Mouse (Mus musculus): Measurements from ENCODE around the gene Pex16.
A peak's percentile ranks its signal among the peaks of the same experiment; 100 is the strongest.

Pex16 gene

GRCm38 (mm10) chr2:92374514-92374913 is at the start of gene Pex16, which contains the start of gene Large2:
Pex16 (plus strand) TSS chr2:92374676.
Large2 (minus strand) TSS chr2:92374869.
- peak; percentile 48 for ATAC-seq (ENCODE audit: low TSS enrichment)

GRCm38 (mm10) chr2:92325676-92326075 is 48.8 kb upstream of the Pex16 start:
- ATAC-seq (ENCODE audit: low TSS enrichment) = no peak

GRCm38 (mm10) chr2:92326221-92326620 is 48.3 kb upstream of the Pex16 start:
- ATAC-seq (ENCODE audit: low TSS enrichment) = no peak

- no peak for ATAC-seq (ENCODE audit: low TSS enrichment)
Measured at GRCm38 (mm10) chr2:92327601-92328000, 46.9 kb upstream of the Pex16 start.

GRCm38 (mm10) chr2:92328206-92328605 is 46.3 kb upstream of the Pex16 start:
- ATAC-seq (ENCODE audit: low TSS enrichment) = no peak

- peak; percentile 89 for ATAC-seq (ENCODE audit: low TSS enrichment)
Measured at GRCm38 (mm10) chr2:92330840-92331239, 43.6 kb upstream of the Pex16 start.

GRCm38 (mm10) chr2:92331410-92331809 is 43.1 kb upstream of the Pex16 start:
- no peak for ATAC-seq (ENCODE audit: low TSS enrichment)

- ATAC-seq (ENCODE audit: low TSS enrichment) = no peak
Measured at GRCm38 (mm10) chr2:92331871-92332270, 42.6 kb upstream of the Pex16 start.

GRCm38 (mm10) chr2:92342418-92342817 is 32.1 kb upstream of the Pex16 start:
- ATAC-seq (ENCODE audit: low TSS enrichment) = no peak

- ATAC-seq (ENCODE audit: low TSS enrichment) = no peak
Measured at GRCm38 (mm10) chr2:92347191-92347590, 27.3 kb upstream of the Pex16 start.

GRCm38 (mm10) chr2:92349589-92350425 is 24.7 kb upstream of the Pex16 start:
- ATAC-seq (ENCODE audit: low TSS enrichment) = peak; percentile 64

- no peak for ATAC-seq (ENCODE audit: low TSS enrichment)
Measured at GRCm38 (mm10) chr2:92350686-92351085, 23.8 kb upstream of the Pex16 start.

GRCm38 (mm10) chr2:92353402-92353801 is 21.1 kb upstream of the Pex16 start:
- ATAC-seq (ENCODE audit: low TSS enrichment) = no peak

GRCm38 (mm10) chr2:92354224-92354623 is 20.3 kb upstream of the Pex16 start:
- no peak for ATAC-seq (ENCODE audit: low TSS enrichment)

- no peak for ATAC-seq (ENCODE audit: low TSS enrichment)
Measured at GRCm38 (mm10) chr2:92359301-92359700, 15.2 kb upstream of the Pex16 start.

- ATAC-seq (ENCODE audit: low TSS enrichment) = no peak
Measured at GRCm38 (mm10) chr2:92360186-92360823, 14.2 kb upstream of the Pex16 start.

GRCm38 (mm10) chr2:92360893-92361292 is 13.6 kb upstream of the Pex16 start:
- no peak for ATAC-seq (ENCODE audit: low TSS enrichment)

- no peak for ATAC-seq (ENCODE audit: low TSS enrichment)
Measured at GRCm38 (mm10) chr2:92361795-92362194, 12.7 kb upstream of the Pex16 start.

- no peak for ATAC-seq (ENCODE audit: low TSS enrichment)
Measured at GRCm38 (mm10) chr2:92362571-92363228, 11.8 kb upstream of the Pex16 start.

GRCm38 (mm10) chr2:92364086-92364485 is 10.4 kb upstream of the Pex16 start:
- no peak for ATAC-seq (ENCODE audit: low TSS enrichment)

- no peak for ATAC-seq (ENCODE audit: low TSS enrichment)
Measured at GRCm38 (mm10) chr2:92365568-92365967, 8.9 kb upstream of the Pex16 start.

GRCm38 (mm10) chr2:92367383-92368029 is 7.0 kb upstream of the Pex16 start:
- ATAC-seq (ENCODE audit: low TSS enrichment) = no peak

Data from frontal cortex, adult (tissue).